Mouse (Mus musculus): ENCODE results near the gene Cdc42se1. TPM values are rescaled to one million over a fixed set of nuclear protein-coding genes. Genes with fewer than 3 reads are reported as not detected.

Gene Cdc42se1
- polyA plus RNA-seq, 1 experiment, result 156 TPM

DNA sequence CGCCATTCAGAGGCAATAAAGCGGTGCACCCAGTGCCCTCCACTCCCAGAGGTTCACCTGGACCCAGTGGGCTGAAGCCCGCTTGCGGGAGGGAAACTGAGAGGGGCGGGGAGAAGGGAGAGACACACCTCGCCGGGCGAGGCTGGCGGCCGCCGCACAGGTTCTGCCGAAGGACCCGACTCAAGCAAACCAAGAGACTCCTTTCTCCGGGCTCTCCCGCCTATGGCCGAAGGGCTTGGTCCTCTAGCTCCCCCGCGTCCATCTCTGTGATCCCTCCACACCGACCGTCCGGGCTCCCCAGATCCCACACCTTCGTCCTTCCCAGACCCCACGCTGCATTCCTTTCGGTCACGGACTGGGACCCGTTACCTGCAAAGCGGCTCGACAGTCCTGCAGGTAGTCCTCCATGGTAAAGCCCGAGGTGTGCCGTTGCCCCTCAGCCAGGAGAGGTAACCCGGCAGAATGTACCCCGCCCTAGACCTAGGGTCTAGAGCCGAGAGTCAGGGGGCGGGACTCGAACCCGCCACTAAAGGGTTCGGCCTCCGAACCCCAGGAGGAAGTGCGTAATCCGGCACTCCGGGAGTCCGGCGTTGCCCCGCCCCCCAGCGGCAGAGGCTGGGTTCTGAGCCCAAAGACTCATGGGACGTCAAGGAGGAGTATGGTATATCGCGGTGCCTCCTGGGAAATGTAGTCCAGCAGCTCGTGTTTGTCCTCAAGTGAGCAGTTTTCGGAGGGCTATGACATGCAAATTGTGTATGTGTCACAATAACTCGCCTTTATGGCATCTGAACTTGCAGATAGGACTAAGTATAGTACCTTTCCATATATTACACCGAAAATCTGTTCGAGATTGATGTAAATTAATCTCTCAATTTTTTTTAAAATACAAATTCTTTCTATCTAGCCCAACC, 52.9 kb downstream of the Cdc42se1 start, which contains the start of the genes Mindy1 and Prune1:
Gene Mindy1, plus strand, starts transcription at position 130 of the 911 bp plus-strand sequence.
Gene Prune1, minus strand, starts transcription at position 861 of the 911 bp plus-strand sequence.
- Histone ChIP-seq H3K4me1 (replicated peaks; ENCODE audit: control insufficient read depth, insufficient read depth, low read length) (peaks cover 16% of the 10 kb centered on the region), H3K36me3 (ENCODE audit: control insufficient read depth, insufficient read depth, low read length) (no peaks in the 10 kb centered on the region), H3K4me3 (ENCODE audit: control insufficient read depth, insufficient read depth, low read length) (peak within 1 kb of the TSS; percentile 99), H3K27ac (ENCODE audit: control insufficient read depth, insufficient read depth, low read length) (peak within 1 kb of the TSS; percentile 93), H3K27me3 (ENCODE audit: control insufficient read depth, insufficient read depth, low read length) (no peaks in the 10 kb centered on the region)
- WGBS, result under 1% methylated on average over 53 of the region's 53 CpGs
- TF ChIP-seq CTCF (IDR thresholded peaks at IDR 0.05; ENCODE audit: borderline replicate concordance, control insufficient read depth, extremely low read depth, insufficient read depth, low read length, poor library complexity) (peak; percentile 61), POLR2A (IDR thresholded peaks at IDR 0.05; ENCODE audit: control insufficient read depth, extremely low read depth, insufficient read depth, low read length, poor library complexity) (peak; percentile 48; the same call in 1 of the 2 replicates)
- peak; percentile 99 for DNase-seq

DNA sequence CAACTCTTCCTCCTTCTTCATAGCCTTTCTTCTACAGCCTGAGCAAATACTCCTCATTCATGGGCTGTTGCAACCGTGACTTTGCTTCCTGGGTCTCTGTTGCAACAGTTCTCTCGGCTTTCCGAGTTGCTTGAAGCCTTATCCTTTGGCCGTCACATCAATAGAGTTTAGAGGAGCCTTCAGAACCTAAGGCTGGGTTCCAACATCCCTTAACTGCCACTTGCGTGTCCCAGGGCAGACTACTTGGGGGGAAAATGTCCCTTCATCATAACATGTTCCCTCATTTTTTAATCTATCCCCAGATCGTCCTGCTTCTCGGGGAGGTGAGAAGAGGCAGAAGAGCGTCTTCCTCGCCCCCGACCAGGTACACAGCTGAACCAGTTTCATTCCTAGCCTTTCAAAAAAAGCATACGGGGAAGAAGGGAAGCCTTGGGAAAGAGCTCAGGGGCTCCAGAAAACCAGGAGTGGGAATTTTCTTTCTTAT, 53.9 kb downstream of the Cdc42se1 start:
- WGBS, result under 1% methylated on average over 11 of the region's 11 CpGs
- H3K36me3 ChIP-seq (ENCODE audit: control insufficient read depth, insufficient read depth, low read length), result no peaks in the 10 kb centered on the region
- H3K4me1 ChIP-seq (replicated peaks; ENCODE audit: control insufficient read depth, insufficient read depth, low read length), result peaks cover 16% of the 10 kb centered on the region
- DNase-seq, result peak; percentile 62
- no peaks in the 10 kb centered on the region for H3K27me3 ChIP-seq (ENCODE audit: control insufficient read depth, insufficient read depth, low read length)
- peak overlapping the region; percentile 93 for H3K27ac ChIP-seq (ENCODE audit: control insufficient read depth, insufficient read depth, low read length)
- TF ChIP-seq CTCF (IDR thresholded peaks at IDR 0.05; ENCODE audit: borderline replicate concordance, control insufficient read depth, extremely low read depth, insufficient read depth, low read length, poor library complexity), result no peak
- TF ChIP-seq POLR2A (IDR thresholded peaks at IDR 0.05; ENCODE audit: control insufficient read depth, extremely low read depth, insufficient read depth, low read length, poor library complexity), result peak; percentile 40; the same call in 1 of the 2 replicates
- H3K4me3 ChIP-seq (ENCODE audit: control insufficient read depth, insufficient read depth, low read length), result peak overlapping the region; percentile 77

GRCm38 (mm10) chr3:95282865-95283588, 54.5 kb downstream of the Cdc42se1 start:
- no peaks in the 10 kb centered on the region for H3K27me3 ChIP-seq (ENCODE audit: control insufficient read depth, insufficient read depth, low read length)
- peak; percentile 56 for DNase-seq
- H3K4me1 ChIP-seq (replicated peaks; ENCODE audit: control insufficient read depth, insufficient read depth, low read length), result peaks cover 16% of the 10 kb centered on the region
- H3K36me3 ChIP-seq (ENCODE audit: control insufficient read depth, insufficient read depth, low read length), result peaks cover 1% of the 10 kb centered on the region; the same call in 1 of the 2 replicates
- under 1% methylated on average over 51 of the region's 51 CpGs for WGBS
- peak overlapping the region; percentile 93 for H3K27ac ChIP-seq (ENCODE audit: control insufficient read depth, insufficient read depth, low read length)
- TF ChIP-seq CTCF (IDR thresholded peaks at IDR 0.05; ENCODE audit: borderline replicate concordance, control insufficient read depth, extremely low read depth, insufficient read depth, low read length, poor library complexity), result peak; percentile 20; the same call in 1 of the 2 replicates
- TF ChIP-seq POLR2A (IDR thresholded peaks at IDR 0.05; ENCODE audit: control insufficient read depth, extremely low read depth, insufficient read depth, low read length, poor library complexity), result peak; percentile 42; the same call in 1 of the 2 replicates
- peak overlapping the region; percentile 77 for H3K4me3 ChIP-seq (ENCODE audit: control insufficient read depth, insufficient read depth, low read length)

DNA sequence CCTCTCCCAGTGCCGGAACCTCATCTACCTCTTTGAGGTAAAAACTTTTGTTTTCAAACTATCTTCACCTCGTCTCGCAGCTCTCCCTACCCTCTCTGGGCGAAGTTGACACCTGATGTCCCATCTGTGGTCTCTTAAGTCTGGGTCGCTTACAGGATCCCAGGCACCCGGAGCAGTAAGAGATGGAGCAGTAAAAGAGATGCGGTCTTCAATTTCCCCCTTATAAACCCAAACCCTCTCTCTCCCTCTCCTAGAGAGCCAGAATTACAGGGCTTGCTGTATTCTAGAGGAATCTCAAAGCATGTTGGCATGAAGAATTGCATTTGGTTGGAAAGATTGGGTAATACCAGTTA, 55.0 kb downstream of the Cdc42se1 start:
- Histone ChIP-seq H3K27ac (ENCODE audit: control insufficient read depth, insufficient read depth, low read length) (peak overlapping the region; percentile 93; the same call in 1 of the 2 replicates), H3K36me3 (ENCODE audit: control insufficient read depth, insufficient read depth, low read length) (peaks cover 5% of the 10 kb centered on the region; the same call in 1 of the 2 replicates), H3K4me3 (ENCODE audit: control insufficient read depth, insufficient read depth, low read length) (peak overlapping the region; percentile 77), H3K4me1 (replicated peaks; ENCODE audit: control insufficient read depth, insufficient read depth, low read length) (peaks cover 16% of the 10 kb centered on the region), H3K27me3 (ENCODE audit: control insufficient read depth, insufficient read depth, low read length) (no peaks in the 10 kb centered on the region)
- 4% methylated on average over 7 of the region's 7 CpGs for WGBS
- TF ChIP-seq POLR2A (IDR thresholded peaks at IDR 0.05; ENCODE audit: control insufficient read depth, extremely low read depth, insufficient read depth, low read length, poor library complexity) (no peak), CTCF (IDR thresholded peaks at IDR 0.05; ENCODE audit: borderline replicate concordance, control insufficient read depth, extremely low read depth, insufficient read depth, low read length, poor library complexity) (no peak)
- no peak for DNase-seq

DNA sequence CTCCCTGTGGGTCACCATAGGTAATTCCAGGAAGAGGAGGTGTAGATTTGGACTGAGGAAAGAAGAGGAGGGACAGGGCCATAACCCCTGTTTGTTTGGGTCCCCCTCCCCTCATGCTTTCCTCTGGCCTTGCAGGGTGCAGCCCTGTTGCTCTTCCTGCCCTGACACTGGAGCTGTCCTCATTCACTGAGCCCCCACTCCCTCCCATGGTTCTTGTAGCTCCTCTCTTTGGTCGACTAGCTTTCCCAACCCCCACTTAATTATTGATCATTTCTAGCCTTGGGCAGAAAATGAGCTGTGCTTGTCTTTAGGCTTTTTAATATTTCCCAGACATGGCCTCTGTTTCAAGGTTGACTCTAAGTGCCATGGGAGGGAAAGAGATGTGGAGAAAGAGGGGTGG, 55.5 kb downstream of the Cdc42se1 start:
- H3K36me3 ChIP-seq (ENCODE audit: control insufficient read depth, insufficient read depth, low read length), result peaks cover 5% of the 10 kb centered on the region; the same call in 1 of the 2 replicates
- H3K4me1 ChIP-seq (replicated peaks; ENCODE audit: control insufficient read depth, insufficient read depth, low read length), result peaks cover 16% of the 10 kb centered on the region
- no peak overlapping the region for H3K27ac ChIP-seq (ENCODE audit: control insufficient read depth, insufficient read depth, low read length)
- WGBS, result 57% methylated on average over 1 of the region's 1 CpGs
- H3K4me3 ChIP-seq (ENCODE audit: control insufficient read depth, insufficient read depth, low read length), result no peak overlapping the region
- H3K27me3 ChIP-seq (ENCODE audit: control insufficient read depth, insufficient read depth, low read length), result no peaks in the 10 kb centered on the region
- DNase-seq, result no peak
- TF ChIP-seq CTCF (IDR thresholded peaks at IDR 0.05; ENCODE audit: borderline replicate concordance, control insufficient read depth, extremely low read depth, insufficient read depth, low read length, poor library complexity) (no peak), POLR2A (IDR thresholded peaks at IDR 0.05; ENCODE audit: control insufficient read depth, extremely low read depth, insufficient read depth, low read length, poor library complexity) (no peak)

Data from thymus, adult 2 months (tissue).